Mouse (Mus musculus) subcutaneous adipose tissue, adult 2 months (tissue): ENCODE results near the gene Spata33. TPM values are rescaled to one million over a fixed set of nuclear protein-coding genes. Genes with fewer than 3 reads are reported as not detected.

Source experiments
- polyA plus RNA-seq: library from polyadenylated mRNA; depleted of rRNA; stranded (reverse); fragments of >200 nt; gene quantifications from 2 replicates; pipeline ENCODE4 v1.2.3, GENCODE M21; 2012; ENCODE audit warnings: low replicate concordance; rRNA removed

The Spata33 gene
- polyA plus RNA-seq: 2.5 and 3.2 TPM in 2 replicates

DNA sequence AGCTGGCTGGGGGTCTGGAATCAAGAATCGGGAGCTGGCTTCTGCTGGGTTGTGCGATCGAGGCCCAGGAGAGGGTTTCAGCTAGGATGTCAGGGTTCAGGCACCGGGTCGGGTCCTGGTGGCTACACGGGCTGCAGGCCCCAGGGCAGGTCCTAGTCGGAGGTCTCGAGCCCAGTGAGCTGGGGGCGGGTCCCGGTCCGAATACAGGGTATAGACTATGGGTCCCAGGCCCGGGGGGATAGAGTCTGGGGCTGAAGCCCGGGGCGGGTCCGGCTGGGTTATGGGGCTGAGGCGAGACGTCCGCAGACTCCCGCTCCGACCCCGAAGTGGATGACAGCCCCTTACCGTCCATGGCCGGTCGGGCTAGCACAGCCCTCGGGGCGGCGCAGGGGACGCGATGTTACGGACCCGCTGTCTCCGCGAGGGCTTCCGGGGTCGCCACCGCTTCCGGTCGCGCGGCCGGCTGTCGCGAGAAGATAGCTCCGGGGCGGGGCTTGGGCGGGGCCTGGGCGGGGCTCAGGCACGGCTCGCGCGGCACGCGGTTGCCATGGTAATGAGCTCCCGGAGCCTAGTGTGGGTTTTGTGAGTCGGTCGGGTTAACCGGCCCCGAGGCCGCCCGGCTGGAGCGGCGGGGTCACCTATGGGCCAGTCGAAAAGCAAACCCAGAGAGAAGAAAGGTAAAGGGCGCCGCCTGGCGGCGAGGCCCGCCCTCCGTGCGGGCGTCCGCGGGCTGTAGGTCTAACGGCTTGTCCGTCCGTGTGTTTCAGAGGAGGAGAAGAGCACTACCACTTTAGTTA lies at the start of gene Spata33, which contains the start of gene Chmp1a:
Gene Spata33 (plus strand): TSS at position 512 of the 797 bp plus-strand sequence.
Gene Chmp1a (minus strand): TSS at position 443 of the 797 bp plus-strand sequence.

DNA sequence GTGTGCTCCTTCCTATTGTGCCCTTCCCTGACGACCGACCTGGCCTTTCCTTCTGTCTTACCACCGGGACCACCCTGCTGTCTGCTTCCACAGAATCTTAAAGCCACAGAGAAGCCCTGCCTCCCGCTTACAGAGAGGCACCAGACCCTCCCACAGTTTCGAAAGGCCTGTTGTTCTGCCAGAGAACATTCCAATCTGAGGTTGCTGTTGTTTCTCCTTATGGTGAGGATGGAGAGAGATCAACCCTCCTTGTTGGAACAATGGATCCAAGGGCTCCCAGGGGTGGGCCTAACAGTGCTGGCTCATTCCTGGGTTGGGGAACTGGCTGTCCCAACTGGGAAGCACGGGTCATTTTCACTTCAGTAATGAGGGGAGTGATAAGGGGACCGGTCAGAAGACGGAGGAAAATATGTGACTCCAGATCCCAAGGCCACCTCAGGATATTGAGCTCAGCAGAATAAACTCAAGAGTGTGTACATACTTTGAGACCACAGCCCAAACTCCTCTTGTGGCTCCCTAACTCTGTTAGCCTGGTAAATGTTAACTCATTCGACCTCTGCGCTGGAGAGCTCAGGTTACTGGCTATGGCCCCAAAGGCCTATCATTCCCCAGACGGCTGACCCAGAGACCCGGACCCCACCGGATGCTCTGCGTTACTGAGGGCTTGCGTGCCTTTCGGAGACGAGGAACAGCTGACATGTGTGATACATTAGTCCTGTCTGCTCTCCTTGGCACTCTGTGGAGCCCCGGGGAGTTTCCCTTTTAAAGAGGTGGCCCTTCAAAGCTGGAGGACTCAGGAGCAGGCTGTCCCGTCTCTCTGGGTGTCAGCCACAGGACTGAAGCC lies 26.8 kb upstream of the Spata33 start, which contains the start of gene Dpep1:
Gene Dpep1 (plus strand): TSS at position 677 of the 844 bp plus-strand sequence.

DNA sequence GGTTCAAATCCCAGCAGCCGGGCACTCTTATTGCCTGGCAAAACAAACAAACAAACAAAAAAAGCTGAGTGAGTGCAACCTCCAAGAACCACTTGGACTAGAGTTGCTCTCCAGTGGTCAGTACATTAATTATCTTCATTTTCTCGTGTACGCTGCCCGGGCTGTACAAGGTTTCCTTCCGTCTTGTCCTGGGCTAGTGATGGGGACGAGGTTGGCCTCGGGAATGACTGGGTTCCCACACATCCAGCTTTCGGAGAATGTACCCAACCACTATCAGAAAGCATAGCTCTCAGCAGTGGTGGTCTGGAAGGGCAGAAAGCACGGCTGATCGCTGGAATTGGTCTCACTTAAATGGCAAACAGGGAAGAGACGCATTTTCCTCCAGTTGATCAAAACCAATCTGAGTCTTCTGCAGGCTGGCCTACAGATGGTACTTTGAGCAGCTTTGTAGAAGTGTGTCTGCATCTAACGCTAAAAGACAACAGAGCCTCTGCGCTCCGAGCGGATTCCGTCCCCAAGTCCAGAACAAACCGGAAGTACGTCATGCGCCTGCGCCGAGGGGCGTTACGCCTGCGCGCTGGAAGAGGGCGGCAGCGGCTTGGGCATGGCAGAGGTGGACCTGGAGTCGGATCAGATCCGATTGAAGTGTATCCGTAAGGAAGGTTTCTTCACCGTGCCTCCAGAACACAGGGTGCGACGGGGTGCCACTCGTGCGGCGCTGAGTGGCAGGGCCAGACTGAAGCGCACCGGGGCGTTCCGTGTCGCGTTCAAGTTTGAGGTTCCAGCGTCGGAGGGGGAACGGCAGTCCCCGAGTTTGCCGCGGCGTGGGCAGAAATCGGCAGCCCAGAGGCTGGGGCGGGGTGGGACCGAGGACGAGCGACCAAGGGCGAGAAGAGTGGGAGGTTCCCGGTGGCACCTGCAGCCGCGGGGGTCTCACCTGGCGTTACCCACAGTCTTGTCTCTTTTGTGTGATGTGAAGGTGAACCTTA lies 11.9 kb downstream of the Spata33 start, which contains the start of gene Cdk10:
Gene Cdk10 (plus strand): TSS at position 565 of the 989 bp plus-strand sequence.

DNA sequence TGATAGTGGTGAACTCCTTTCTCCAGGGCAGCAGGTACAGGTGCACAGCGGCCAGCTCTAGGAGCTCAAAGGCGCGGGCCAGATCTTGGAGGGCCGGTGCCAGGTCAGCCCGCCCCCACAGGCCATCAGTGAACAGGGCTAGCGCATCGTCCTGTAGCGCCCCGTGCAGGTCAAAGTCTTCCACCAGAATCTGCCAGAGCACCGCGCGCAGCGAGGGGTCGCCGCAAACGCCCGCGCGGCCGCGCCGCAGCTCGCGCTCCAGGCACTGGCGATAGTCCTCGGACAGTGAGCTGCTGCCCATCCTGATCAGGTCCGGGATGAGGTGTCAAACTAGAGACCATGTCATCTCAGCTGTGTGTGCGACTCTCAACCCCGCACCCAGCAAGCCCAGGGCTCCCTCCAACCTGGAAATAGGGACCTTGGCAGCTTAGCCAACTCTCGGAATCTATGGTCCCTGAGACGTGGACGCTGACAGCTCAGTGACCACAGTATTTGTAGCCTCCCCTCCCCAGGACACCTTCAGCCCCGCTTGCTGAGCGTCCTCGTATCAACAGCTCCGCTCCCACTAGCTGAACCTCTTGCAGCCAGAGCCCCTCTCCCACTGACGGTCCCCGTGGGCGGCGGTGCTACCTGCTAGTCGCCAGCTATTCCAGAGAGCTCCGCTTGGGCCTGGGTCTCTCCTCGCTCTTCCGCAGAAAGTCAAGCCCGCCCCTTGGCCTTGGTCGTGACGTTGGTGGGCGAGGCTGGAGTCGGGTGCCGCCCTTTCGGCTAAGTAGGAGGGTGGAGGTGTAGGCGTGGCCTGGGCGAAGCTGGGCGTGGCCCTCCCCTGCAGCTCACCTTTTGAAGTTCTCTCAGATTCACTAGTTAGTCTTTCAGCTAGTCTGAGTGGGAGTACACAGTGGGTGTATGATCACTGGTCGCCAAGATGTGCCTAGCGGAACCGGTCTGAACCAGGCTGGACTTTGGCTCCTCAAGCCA lies 23.2 kb downstream of the Spata33 start, which contains the start of gene Spata2l:
Gene Spata2l (minus strand): TSS at position 714 of the 978 bp plus-strand sequence.

DNA sequence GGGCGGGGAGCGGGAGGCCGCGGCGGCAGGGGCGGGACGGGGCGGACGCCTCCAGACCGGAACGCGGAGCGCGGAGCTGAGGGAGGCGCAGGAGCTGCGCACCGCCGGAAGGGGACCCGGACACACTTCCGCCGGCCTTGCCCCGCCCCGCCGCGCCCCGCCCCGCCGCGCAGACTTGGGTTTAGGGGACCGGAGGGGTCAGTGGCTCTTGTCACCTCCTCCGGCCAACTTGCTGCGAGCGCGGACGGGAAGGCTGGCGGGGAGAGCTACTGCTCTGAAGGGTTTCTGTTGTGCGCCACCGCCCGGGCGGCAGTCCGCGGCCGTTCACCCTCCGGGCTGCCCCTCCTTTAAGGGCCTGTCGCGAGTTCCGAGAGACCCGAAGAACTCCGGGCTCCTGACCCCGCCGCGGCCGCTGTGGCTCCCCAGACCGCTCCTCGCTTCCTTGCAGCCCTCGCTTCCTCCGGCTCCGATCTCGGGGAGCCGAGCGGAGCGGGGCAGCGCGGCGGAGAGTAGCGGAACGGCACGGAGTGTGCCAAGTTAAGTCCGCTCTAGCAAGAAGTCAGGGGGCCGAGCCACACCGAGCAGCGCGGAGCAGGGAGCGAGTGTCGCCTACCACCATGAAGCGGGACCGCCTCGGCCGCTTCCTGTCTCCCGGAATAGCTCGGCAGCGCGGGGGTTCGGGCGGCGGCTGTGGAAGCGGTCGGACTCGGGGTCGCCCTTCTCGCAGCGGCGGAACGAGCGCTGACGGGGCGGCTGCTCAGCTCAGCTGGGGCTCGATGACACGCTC lies 41.7 kb downstream of the Spata33 start, which contains the start of the genes Zfp276 and Vps9d1:
Gene Zfp276 (plus strand): TSS at position 97 of the 787 bp plus-strand sequence.
Gene Vps9d1 (minus strand): TSS at position 250 of the 787 bp plus-strand sequence.

Other genes starting within 250 kb of the Spata33 start
- 45.0 and 70.2 TPM in 2 replicates for gene Ankrd11, start 170.6 kb upstream of the Spata33 start, polyA plus RNA-seq
- 78.2 and 103 TPM in 2 replicates for gene Spg7, start 149.9 kb upstream of the Spata33 start, polyA plus RNA-seq
- gene Rpl13, start 110.5 kb upstream of the Spata33 start, polyA plus RNA-seq: 900 and 3,044 TPM in 2 replicates
- gene Cpne7, start 95.5 kb upstream of the Spata33 start, polyA plus RNA-seq: 3.5 and 7.6 TPM in 2 replicates
- gene Sult5a1, start 54.5 kb upstream of the Spata33 start, polyA plus RNA-seq: 18.3 and 25.6 TPM in 2 replicates
- gene Dpep1, start 26.6 kb upstream of the Spata33 start, polyA plus RNA-seq: 46.8 and 160 TPM in 2 replicates
- gene Chmp1a, start 69 bp upstream of the Spata33 start, polyA plus RNA-seq: 122 and 130 TPM in 2 replicates
- gene Cdk10, start 12.0 kb downstream of the Spata33 start, polyA plus RNA-seq: 67.9 and 79.8 TPM in 2 replicates
- gene Spata2l, start 23.4 kb downstream of the Spata33 start, polyA plus RNA-seq: 5.7 and 12.5 TPM in 2 replicates
- 29.0 and 39.9 TPM in 2 replicates for gene Zfp276, start 41.4 kb downstream of the Spata33 start, polyA plus RNA-seq
- gene Vps9d1, start 41.5 kb downstream of the Spata33 start, polyA plus RNA-seq: 50.6 and 80.0 TPM in 2 replicates
- gene Fanca, start 105.7 kb downstream of the Spata33 start, polyA plus RNA-seq: 4.5 and 29.1 TPM in 2 replicates
- 0.46 and 3.7 TPM in 2 replicates for gene Spire2, start 119.9 kb downstream of the Spata33 start, polyA plus RNA-seq
- gene Tcf25, start 160.9 kb downstream of the Spata33 start, polyA plus RNA-seq: 221 and 244 TPM in 2 replicates
- gene Mc1r, start 194.3 kb downstream of the Spata33 start, polyA plus RNA-seq: not detected in 2 replicates
- 0.93 and 1.2 TPM in 2 replicates for gene Tubb3, start 198.6 kb downstream of the Spata33 start, polyA plus RNA-seq
- 37.6 and 47.4 TPM in 2 replicates for gene Def8, start 210.7 kb downstream of the Spata33 start, polyA plus RNA-seq